ENCODE assay signal across 22 mouse cellular contexts in genomic region chr1:165716426-165716825, GRCm38 (mm10). TPM values are rescaled to one million over a fixed set of nuclear protein-coding genes. Genes with fewer than 3 reads are reported as not detected.
DNase-seq lines count a peak whose midpoint lies in the region; ATAC-seq and TF ChIP-seq lines count a peak whose summit lies in the region.
"Had no signal": no experiment of that assay in that cellular context is flagged by ENCODE, and none has a peak within 500 bp of the region (broad histone marks: within the 10 kb centered on the region; RNA-seq: fewer than 3 reads in every experiment).

No protein-coding gene starts in this region.

- H3K9ac ChIP-seq in forebrain, embryonic 12.5 days = peak overlapping the region; percentile 21; the same call in 1 of the 2 replicates
- H3K9ac ChIP-seq in heart, postnatal 0 days (replicated peaks; ENCODE audit: low read depth, low read length) = no peak overlapping the region
- no peak overlapping the region for H3K9ac ChIP-seq in limb, embryonic 15.5 days
- H3K9ac ChIP-seq in stomach, embryonic 16.5 days (ENCODE audit: low read length) = no peak overlapping the region
- no peak overlapping the region for H3K9ac ChIP-seq in stomach, postnatal 0 days (ENCODE audit: low read length)
- H3K9ac ChIP-seq: forebrain, embryonic 15.5 days; heart, embryonic 15.5 days; hindbrain, embryonic 13.5 days had no signal

- TF ChIP-seq CTCF in heart, postnatal 0 days (IDR thresholded peaks at IDR 0.05; ENCODE audit: low read depth) = no peak
- TF ChIP-seq CTCF in stomach, postnatal 0 days (IDR thresholded peaks at IDR 0.05; ENCODE audit: low read depth) = no peak

- no peaks in the 10 kb centered on the region for H3K9me3 ChIP-seq in forebrain, embryonic 12.5 days
- H3K9me3 ChIP-seq in forebrain, embryonic 10.5 days = no peaks in the 10 kb centered on the region
- no peaks in the 10 kb centered on the region for H3K9me3 ChIP-seq in heart, postnatal 0 days (replicated peaks; ENCODE audit: control insufficient read depth, low read length)
- no peaks in the 10 kb centered on the region for H3K9me3 ChIP-seq in limb, embryonic 15.5 days
- no peaks in the 10 kb centered on the region for H3K9me3 ChIP-seq in limb, embryonic 10.5 days (replicated peaks)
- H3K9me3 ChIP-seq in stomach, embryonic 16.5 days (replicated peaks; ENCODE audit: control insufficient read depth, low read length) = no peaks in the 10 kb centered on the region
- no peaks in the 10 kb centered on the region for H3K9me3 ChIP-seq in stomach, postnatal 0 days (ENCODE audit: control insufficient read depth, low read length)
- H3K9me3 ChIP-seq: embryonic facial prominence, embryonic 10.5 days; forebrain, embryonic 15.5 days; G1E; heart, embryonic 15.5 days; hindbrain, embryonic 13.5 days had no signal

- no peaks in the 10 kb centered on the region for H3K36me3 ChIP-seq in forebrain, embryonic 12.5 days (replicated peaks)
- no peaks in the 10 kb centered on the region for H3K36me3 ChIP-seq in forebrain, embryonic 10.5 days (replicated peaks)
- H3K36me3 ChIP-seq in heart, postnatal 0 days (replicated peaks; ENCODE audit: control insufficient read depth, insufficient read depth, low read length) = no peaks in the 10 kb centered on the region
- no peaks in the 10 kb centered on the region for H3K36me3 ChIP-seq in limb, embryonic 15.5 days
- no peaks in the 10 kb centered on the region for H3K36me3 ChIP-seq in limb, embryonic 10.5 days
- H3K36me3 ChIP-seq in stomach, embryonic 16.5 days (ENCODE audit: control insufficient read depth, insufficient read depth, low read length) = no peaks in the 10 kb centered on the region
- no peaks in the 10 kb centered on the region for H3K36me3 ChIP-seq in stomach, postnatal 0 days (ENCODE audit: control insufficient read depth, insufficient read depth, low read length)
- H3K36me3 ChIP-seq: embryonic facial prominence, embryonic 10.5 days; forebrain, embryonic 15.5 days; G1E; heart, embryonic 15.5 days; hindbrain, embryonic 13.5 days had no signal

- H3K4me2 ChIP-seq in forebrain, embryonic 12.5 days = no peak overlapping the region
- H3K4me2 ChIP-seq in heart, postnatal 0 days (ENCODE audit: low read depth, low read length) = no peak overlapping the region
- no peak overlapping the region for H3K4me2 ChIP-seq in limb, embryonic 15.5 days
- H3K4me2 ChIP-seq in stomach, embryonic 16.5 days (ENCODE audit: low read depth, low read length) = no peak overlapping the region
- H3K4me2 ChIP-seq in stomach, postnatal 0 days (replicated peaks; ENCODE audit: low read depth) = no peak overlapping the region
- H3K4me2 ChIP-seq: forebrain, embryonic 15.5 days; heart, embryonic 15.5 days; hindbrain, embryonic 13.5 days had no signal

- H3K27me3 ChIP-seq in forebrain, embryonic 12.5 days = no peaks in the 10 kb centered on the region
- no peaks in the 10 kb centered on the region for H3K27me3 ChIP-seq in forebrain, embryonic 10.5 days (ENCODE audit: poor library complexity, severe bottlenecking)
- no peaks in the 10 kb centered on the region for H3K27me3 ChIP-seq in heart, postnatal 0 days (ENCODE audit: control insufficient read depth, insufficient read depth, low read length)
- H3K27me3 ChIP-seq in limb, embryonic 15.5 days = no peaks in the 10 kb centered on the region
- H3K27me3 ChIP-seq in limb, embryonic 10.5 days (ENCODE audit: low read depth, poor library complexity, severe bottlenecking) = no peaks in the 10 kb centered on the region
- no peaks in the 10 kb centered on the region for H3K27me3 ChIP-seq in stomach, embryonic 16.5 days (ENCODE audit: control insufficient read depth, insufficient read depth, low read length)
- no peaks in the 10 kb centered on the region for H3K27me3 ChIP-seq in stomach, postnatal 0 days (ENCODE audit: control insufficient read depth, insufficient read depth, low read length)
- H3K27me3 ChIP-seq: forebrain, embryonic 15.5 days; heart, embryonic 15.5 days had no signal

- no peak for TF ChIP-seq EP300 in heart, postnatal 0 days (IDR thresholded peaks at IDR 0.05; ENCODE audit: low read depth)
- no peak for TF ChIP-seq EP300 in stomach, postnatal 0 days (optimal IDR thresholded peaks at IDR 0.05)

- no peak overlapping the region for H3K27ac ChIP-seq in forebrain, embryonic 12.5 days
- no peak overlapping the region for H3K27ac ChIP-seq in forebrain, embryonic 10.5 days
- peak overlapping the region; percentile 93; the same call in 1 of the 2 replicates for H3K27ac ChIP-seq in heart, postnatal 0 days (ENCODE audit: low read depth)
- no peak overlapping the region for H3K27ac ChIP-seq in limb, embryonic 15.5 days
- H3K27ac ChIP-seq in limb, embryonic 10.5 days = no peak overlapping the region
- 0 out of 2 replicates have a peak overlapping the region, but pooled peaks have one; percentile 92 for H3K27ac ChIP-seq in stomach, embryonic 16.5 days (ENCODE audit: low read length)
- H3K27ac ChIP-seq in stomach, postnatal 0 days (replicated peaks) = no peak overlapping the region
- H3K27ac ChIP-seq: embryonic facial prominence, embryonic 10.5 days; forebrain, embryonic 15.5 days; hindbrain, embryonic 13.5 days had no signal

- no peaks in the 10 kb centered on the region for H3K4me1 ChIP-seq in forebrain, embryonic 12.5 days
- H3K4me1 ChIP-seq in forebrain, embryonic 10.5 days = peaks cover 15% of the 10 kb centered on the region
- peaks cover 15% of the 10 kb centered on the region for H3K4me1 ChIP-seq in heart, postnatal 0 days (ENCODE audit: control insufficient read depth, insufficient read depth)
- peaks cover 12% of the 10 kb centered on the region for H3K4me1 ChIP-seq in limb, embryonic 15.5 days
- H3K4me1 ChIP-seq in limb, embryonic 10.5 days = peaks cover 16% of the 10 kb centered on the region
- H3K4me1 ChIP-seq in stomach, embryonic 16.5 days (ENCODE audit: control insufficient read depth, insufficient read depth, low read length) = peaks cover 12% of the 10 kb centered on the region
- H3K4me1 ChIP-seq in stomach, postnatal 0 days (replicated peaks; ENCODE audit: control insufficient read depth, insufficient read depth) = 0 out of 2 replicates have a peak, but pooled peaks cover 2% of the 10 kb centered on the region
- H3K4me1 ChIP-seq: forebrain, embryonic 15.5 days; hindbrain, embryonic 13.5 days had no signal

- WGBS in forebrain, embryonic 12.5 days = 90% methylated on average over 4 of the region's 4 CpGs
- WGBS in forebrain, embryonic 10.5 days = 90% methylated on average over 4 of the region's 4 CpGs
- WGBS in heart, postnatal 0 days = 85% methylated on average over 4 of the region's 4 CpGs
- WGBS in limb, embryonic 15.5 days = 82% methylated on average over 4 of the region's 4 CpGs
- WGBS in limb, embryonic 10.5 days = 88% methylated on average over 4 of the region's 4 CpGs
- WGBS in stomach, embryonic 16.5 days = 79% methylated on average over 4 of the region's 4 CpGs
- WGBS in stomach, postnatal 0 days = 80% methylated on average over 4 of the region's 4 CpGs

- no peak for DNase-seq in forebrain, embryonic 10.5 days (ENCODE audit: extremely low spot score, low spot score)
- DNase-seq in heart, postnatal 0 days (ENCODE audit: low spot score) = no peak
- no peak for DNase-seq in heart, adult 9 months (ENCODE audit: low spot score in 2 of 2)
- DNase-seq in limb, embryonic 10.5 days (ENCODE audit: low spot score) = no peak
- no peak for DNase-seq in stomach, postnatal 0 days (ENCODE audit: low spot score)
- DNase-seq: adrenal gland, adult 8-10 months; adrenal gland, postnatal 36 days; B cell, adult 2 months; cerebellum, adult 2 months; cerebellum, postnatal 10 days; gastrocnemius, postnatal 10 days; heart, postnatal 36 days had no signal

- ATAC-seq in forebrain, embryonic 12.5 days (ENCODE audit: low FRiP score) = no peak
- no peak for ATAC-seq in heart, postnatal 0 days (ENCODE audit: insufficient read depth, low read depth)
- ATAC-seq in limb, embryonic 15.5 days (ENCODE audit: insufficient number of reproducible peaks, low FRiP score, low TSS enrichment, low read depth) = 0 out of 2 replicates have a peak, but pooled peaks have one; percentile 30
- no peak for ATAC-seq in stomach, embryonic 16.5 days (ENCODE audit: insufficient read depth, low FRiP score)
- ATAC-seq in stomach, postnatal 0 days (ENCODE audit: low FRiP score, low TSS enrichment) = no peak
- ATAC-seq: CD4-positive, CD25-positive, alpha-beta regulatory T cell, adult 4 months; forebrain, embryonic 15.5 days; hindbrain, postnatal 0 days had no signal

- H3K4me3 ChIP-seq in forebrain, embryonic 12.5 days (replicated peaks) = no peak overlapping the region
- no peak overlapping the region for H3K4me3 ChIP-seq in forebrain, embryonic 10.5 days
- H3K4me3 ChIP-seq in heart, postnatal 0 days (ENCODE audit: low read depth, low read length) = no peak overlapping the region
- H3K4me3 ChIP-seq in limb, embryonic 15.5 days = no peak overlapping the region
- no peak overlapping the region for H3K4me3 ChIP-seq in limb, embryonic 10.5 days
- no peak overlapping the region for H3K4me3 ChIP-seq in stomach, embryonic 16.5 days (replicated peaks; ENCODE audit: low read length)
- H3K4me3 ChIP-seq in stomach, postnatal 0 days (ENCODE audit: low read depth, low read length) = no peak overlapping the region
- H3K4me3 ChIP-seq: embryonic facial prominence, embryonic 10.5 days; forebrain, embryonic 15.5 days; heart, embryonic 15.5 days; hindbrain, embryonic 13.5 days had no signal

RNA-seq across cellular contexts. Expression of gene Rcsd1, which starts 6.9 kb away (rescaled TPM):
- 6.7 and 8.1 TPM in 2 replicates for polyA plus RNA-seq in forebrain, embryonic 12.5 days (2016; fragmentation: Nextera tagmentation; extraction: Ambion mirVana)
- polyA plus RNA-seq in forebrain, embryonic 10.5 days (2016; fragmentation: Nextera tagmentation; extraction: Ambion mirVana) = 8.3 and 8.4 TPM in 2 replicates
- total RNA-seq in heart, postnatal 0 days (2014; rRNA removed; ENCODE audit: low replicate concordance) = 88.6 and 94.0 TPM in 2 replicates
- 103 and 116 TPM in 2 replicates for polyA plus RNA-seq in heart, postnatal 0 days (2015; fragmentation: Nextera tagmentation; extraction: Ambion mirVana)
- polyA plus RNA-seq in limb, embryonic 15.5 days (2015; fragmentation: Nextera tagmentation; extraction: Ambion mirVana) = 17.5 and 23.5 TPM in 2 replicates
- 10.1 and 10.8 TPM in 2 replicates for polyA plus RNA-seq in limb, embryonic 10.5 days (2016; fragmentation: Nextera tagmentation; extraction: Ambion mirVana)
- polyA plus RNA-seq in stomach, embryonic 16.5 days (2015; fragmentation: Nextera tagmentation; extraction: Ambion mirVana) = 42.1 and 44.4 TPM in 2 replicates
- polyA plus RNA-seq in stomach, postnatal 0 days (2015; fragmentation: Nextera tagmentation; extraction: Ambion mirVana) = 16.1 TPM in 2 replicates

RNA-seq across cellular contexts. Expression of gene Creg1, which starts 47.1 kb away (rescaled TPM):
- polyA plus RNA-seq in forebrain, embryonic 12.5 days (2016; fragmentation: Nextera tagmentation; extraction: Ambion mirVana) = 26.3 and 27.2 TPM in 2 replicates
- 33.7 and 34.3 TPM in 2 replicates for polyA plus RNA-seq in forebrain, embryonic 10.5 days (2016; fragmentation: Nextera tagmentation; extraction: Ambion mirVana)
- 29.1 and 32.4 TPM in 2 replicates for total RNA-seq in heart, postnatal 0 days (2014; rRNA removed; ENCODE audit: low replicate concordance)
- 62.1 and 75.2 TPM in 2 replicates for polyA plus RNA-seq in heart, postnatal 0 days (2015; fragmentation: Nextera tagmentation; extraction: Ambion mirVana)
- 66.9 and 67.9 TPM in 2 replicates for polyA plus RNA-seq in limb, embryonic 15.5 days (2015; fragmentation: Nextera tagmentation; extraction: Ambion mirVana)
- 31.5 and 36.0 TPM in 2 replicates for polyA plus RNA-seq in limb, embryonic 10.5 days (2016; fragmentation: Nextera tagmentation; extraction: Ambion mirVana)
- 90.4 and 90.6 TPM in 2 replicates for polyA plus RNA-seq in stomach, embryonic 16.5 days (2015; fragmentation: Nextera tagmentation; extraction: Ambion mirVana)
- polyA plus RNA-seq in stomach, postnatal 0 days (2015; fragmentation: Nextera tagmentation; extraction: Ambion mirVana) = 139 and 140 TPM in 2 replicates

Comparison
In these comparisons a context has a peak if more than half of its experiments do, and no peak if none do; other contexts are left out.
1. H3K27ac ChIP-seq: peak in heart, postnatal 0 days (single experiment) and stomach, embryonic 16.5 days (single experiment); none in forebrain, embryonic 12.5 days (single experiment), forebrain, embryonic 10.5 days (single experiment), limb, embryonic 15.5 days (single experiment), limb, embryonic 10.5 days (single experiment) and stomach, postnatal 0 days (single experiment).